Mouse (Mus musculus) midbrain, embryonic 12.5 days (tissue): ENCODE data around the gene Pex10. TPM values are rescaled to one million over a fixed set of nuclear protein-coding genes. Genes with fewer than 3 reads are reported as not detected.

Experiments
- ATAC-seq: fragments of 200-750 bp; cut with Nextera tagmentation; 2 replicates; pipeline ENCODE4 v1.8.0; 2017; ENCODE audit warnings: low read depth, moderate TSS enrichment, moderate library complexity; ENCODE audit not compliant: low FRiP score
- H3K27ac ChIP-seq: fragments of 300-500 bp; sonication (generic); replicated peaks from 2 replicates; pipeline ENCODE4 v1.5.1; 2016; ENCODE audit warnings: mild to moderate bottlenecking
- H3K27me3 ChIP-seq: fragments of 300-500 bp; sonication (generic); 2 replicates; pipeline ENCODE4 v1.6.1; 2016; ENCODE audit warnings: mild to moderate bottlenecking
- H3K36me3 ChIP-seq: fragments of 300-500 bp; sonication (generic); 2 replicates; pipeline ENCODE4 v1.6.1; 2016
- H3K4me1 ChIP-seq: fragments of 300-500 bp; sonication (generic); 2 replicates; pipeline ENCODE4 v1.6.1; 2016
- H3K4me2 ChIP-seq: fragments of 300-500 bp; sonication (generic); replicated peaks from 2 replicates; pipeline ENCODE4 v1.6.1; 2016; ENCODE audit warnings: mild to moderate bottlenecking, moderate library complexity
- H3K4me3 ChIP-seq: fragments of 300-500 bp; sonication (generic); 2 replicates; pipeline ENCODE4 v1.5.1; 2016; ENCODE audit warnings: mild to moderate bottlenecking
- H3K9ac ChIP-seq: fragments of 300-500 bp; sonication (generic); replicated peaks from 2 replicates; pipeline ENCODE4 v1.6.1; 2016; ENCODE audit warnings: mild to moderate bottlenecking, moderate library complexity
- H3K9me3 ChIP-seq: fragments of 300-500 bp; sonication (generic); 2 replicates; pipeline ENCODE4 v1.6.1; 2016; ENCODE audit warnings: mild to moderate bottlenecking
- WGBS: fragments of 180-500 bp; shearing (Covaris S2); methylation state at CpG from one replicate; pipeline ENCODE4 v1.1.7; 2016; 5-methylcytosine and 5-hydroxymethylcytosine counted together
- polyA plus RNA-seq: library from polyadenylated mRNA; unstranded; fragments of >200 nt; fragmentation: Nextera tagmentation; extraction: Ambion mirVana; gene quantifications from 2 replicates; pipeline ENCODE4 v1.2.1, GENCODE M21; 2016

The Pex10 gene
- polyA plus RNA-seq, 1 experiment from 2014 or later = 19.2 TPM

GRCm38 (mm10) chr4:155034787-155035186 lies 32.0 kb upstream of the Pex10 start:
- Histone ChIP-seq H3K4me1 (peaks cover 33% of the 10 kb centered on the region), H3K27ac (no peak overlapping the region), H3K27me3 (peaks cover 54% of the 10 kb centered on the region), H3K4me2 (no peak overlapping the region), H3K9me3 (no peaks in the 10 kb centered on the region), H3K36me3 (no peaks in the 10 kb centered on the region), H3K9ac (no peak overlapping the region), H3K4me3 (no peak overlapping the region)
- no peak for ATAC-seq
- WGBS = 59% methylated on average over 13 of the region's 13 CpGs

- Histone ChIP-seq H3K36me3 (no peaks in the 10 kb centered on the region), H3K9ac (peak overlapping the region; percentile 37; the same call in 1 of the 2 replicates), H3K27me3 (peaks cover 59% of the 10 kb centered on the region), H3K4me2 (0 out of 2 replicates have a peak overlapping the region, but pooled peaks have one; percentile 10), H3K4me3 (no peak overlapping the region), H3K27ac (peak overlapping the region; percentile 50), H3K9me3 (no peaks in the 10 kb centered on the region), H3K4me1 (peaks cover 29% of the 10 kb centered on the region)
- 10% methylated on average over 9 of the region's 9 CpGs for WGBS
- ATAC-seq = peak; percentile 27; the same call in 1 of the 2 replicates
Observed at GRCm38 (mm10) chr4:155040197-155040596, 26.6 kb upstream of the Pex10 start.

- peak overlapping the region; percentile 50 for H3K27ac ChIP-seq
- WGBS = 50% methylated on average over 6 of the region's 6 CpGs
- ATAC-seq = no peak
- H3K4me1 ChIP-seq = peaks cover 29% of the 10 kb centered on the region
- H3K9ac ChIP-seq = peak overlapping the region; percentile 37; the same call in 1 of the 2 replicates
- no peaks in the 10 kb centered on the region for H3K36me3 ChIP-seq
- H3K4me3 ChIP-seq = no peak overlapping the region
- no peaks in the 10 kb centered on the region for H3K9me3 ChIP-seq
- H3K4me2 ChIP-seq = no peak overlapping the region
- H3K27me3 ChIP-seq = peaks cover 63% of the 10 kb centered on the region
Observed at GRCm38 (mm10) chr4:155040696-155041095, 26.1 kb upstream of the Pex10 start.

- WGBS = under 1% methylated on average over 58 of the region's 65 CpGs
- peaks cover 65% of the 10 kb centered on the region for H3K27me3 ChIP-seq
- no peak; the same call in 1 of the 2 replicates for ATAC-seq
Observed at GRCm38 (mm10) chr4:155042606-155043288, 24.1 kb upstream of the Pex10 start.

GRCm38 (mm10) chr4:155043289-155043625 lies 23.6 kb upstream of the Pex10 start:
- no peak for ATAC-seq
- peak overlapping the region; percentile 50 for H3K4me3 ChIP-seq
- peaks cover 65% of the 10 kb centered on the region for H3K27me3 ChIP-seq
- H3K36me3 ChIP-seq = no peaks in the 10 kb centered on the region
- peak overlapping the region; percentile 75 for H3K4me2 ChIP-seq
- 1% methylated on average over 25 of the region's 25 CpGs for WGBS
- no peak overlapping the region for H3K27ac ChIP-seq
- H3K9me3 ChIP-seq = no peaks in the 10 kb centered on the region
- H3K9ac ChIP-seq = peak overlapping the region; percentile 54
- peaks cover 29% of the 10 kb centered on the region for H3K4me1 ChIP-seq

More at GRCm38 (mm10) chr4:155042606-155043288, 24.1 kb upstream of the Pex10 start:
- no peaks in the 10 kb centered on the region for H3K9me3 ChIP-seq
- H3K4me2 ChIP-seq = peak overlapping the region; percentile 75
- H3K36me3 ChIP-seq = no peaks in the 10 kb centered on the region
- H3K27ac ChIP-seq = no peak overlapping the region
- peak overlapping the region; percentile 50 for H3K4me3 ChIP-seq
- H3K4me1 ChIP-seq = peaks cover 29% of the 10 kb centered on the region
- H3K9ac ChIP-seq = peak overlapping the region; percentile 54

GRCm38 (mm10) chr4:155046636-155047035 lies 20.2 kb upstream of the Pex10 start:
- Histone ChIP-seq H3K4me2 (no peak overlapping the region), H3K36me3 (no peaks in the 10 kb centered on the region), H3K4me1 (peaks cover 13% of the 10 kb centered on the region), H3K9me3 (no peaks in the 10 kb centered on the region), H3K9ac (no peak overlapping the region), H3K27me3 (peaks cover 48% of the 10 kb centered on the region), H3K27ac (no peak overlapping the region), H3K4me3 (no peak overlapping the region)
- ATAC-seq = no peak
- WGBS = 87% methylated on average over 14 of the region's 14 CpGs

- H3K9me3 ChIP-seq = no peaks in the 10 kb centered on the region
- peaks cover 13% of the 10 kb centered on the region; the same call in 1 of the 2 replicates for H3K4me1 ChIP-seq
- peaks cover 13% of the 10 kb centered on the region for H3K27me3 ChIP-seq
- ATAC-seq = no peak
- H3K4me2 ChIP-seq = no peak overlapping the region
- no peaks in the 10 kb centered on the region for H3K36me3 ChIP-seq
- 86% methylated on average over 7 of the region's 7 CpGs for WGBS
- H3K9ac ChIP-seq = no peak overlapping the region
- H3K4me3 ChIP-seq = no peak overlapping the region
- H3K27ac ChIP-seq = no peak overlapping the region
Observed at GRCm38 (mm10) chr4:155050116-155050515, 16.7 kb upstream of the Pex10 start.

GRCm38 (mm10) chr4:155056724-155057123 lies 10.1 kb upstream of the Pex10 start, which contains the start of gene Plch2:
TSS of gene Plch2 (minus strand) at chr4:155056784.
- H3K9ac ChIP-seq = no peak within 1 kb of the TSS; the same call in 1 of the 2 replicates
- no peak within 1 kb of the TSS for H3K4me3 ChIP-seq
- peak; percentile 35; the same call in 1 of the 2 replicates for ATAC-seq
- H3K9me3 ChIP-seq = no peaks in the 10 kb centered on the region
- no peak within 1 kb of the TSS for H3K27ac ChIP-seq
- no peaks in the 10 kb centered on the region for H3K36me3 ChIP-seq
- WGBS = 73% methylated on average over 10 of the region's 10 CpGs
- H3K4me2 ChIP-seq = no peak within 1 kb of the TSS
- peaks cover 13% of the 10 kb centered on the region for H3K27me3 ChIP-seq
- H3K4me1 ChIP-seq = peaks cover 36% of the 10 kb centered on the region

- Histone ChIP-seq H3K4me1 (peaks cover 30% of the 10 kb centered on the region), H3K27me3 (peaks cover 13% of the 10 kb centered on the region), H3K36me3 (no peaks in the 10 kb centered on the region), H3K9me3 (no peaks in the 10 kb centered on the region), H3K9ac (no peak overlapping the region), H3K4me2 (no peak overlapping the region), H3K27ac (no peak overlapping the region), H3K4me3 (no peak overlapping the region)
- ATAC-seq = no peak
- 35% methylated on average over 10 of the region's 10 CpGs for WGBS
Observed at GRCm38 (mm10) chr4:155058325-155058724, 8.5 kb upstream of the Pex10 start.

GRCm38 (mm10) chr4:155063895-155064294 lies 2.9 kb upstream of the Pex10 start:
- no peak overlapping the region for H3K27ac ChIP-seq
- no peak overlapping the region for H3K4me2 ChIP-seq
- no peak overlapping the region for H3K4me3 ChIP-seq
- 45% methylated on average over 3 of the region's 3 CpGs for WGBS
- no peaks in the 10 kb centered on the region for H3K27me3 ChIP-seq
- no peak for ATAC-seq
- no peaks in the 10 kb centered on the region for H3K9me3 ChIP-seq
- peaks cover 25% of the 10 kb centered on the region for H3K4me1 ChIP-seq
- no peak overlapping the region for H3K9ac ChIP-seq
- peaks cover 7% of the 10 kb centered on the region for H3K36me3 ChIP-seq

GRCm38 (mm10) chr4:155064474-155064873 lies 2.3 kb upstream of the Pex10 start:
- Histone ChIP-seq H3K36me3 (peaks cover 12% of the 10 kb centered on the region), H3K4me2 (no peak overlapping the region), H3K9ac (no peak overlapping the region), H3K9me3 (no peaks in the 10 kb centered on the region), H3K4me1 (peaks cover 19% of the 10 kb centered on the region), H3K27ac (no peak overlapping the region), H3K4me3 (no peak overlapping the region), H3K27me3 (no peaks in the 10 kb centered on the region)
- ATAC-seq = no peak
- 78% methylated on average over 2 of the region's 2 CpGs for WGBS

GRCm38 (mm10) chr4:155065970-155066833 lies 614 bp upstream of the Pex10 start:
- ATAC-seq = peak; percentile 55
- H3K9ac ChIP-seq = peak overlapping the region; percentile 50; the same call in 1 of the 2 replicates
- H3K4me3 ChIP-seq = peak overlapping the region; percentile 57
- H3K27ac ChIP-seq = peak overlapping the region; percentile 77
- no peaks in the 10 kb centered on the region for H3K27me3 ChIP-seq
- WGBS = 4% methylated on average over 15 of the region's 15 CpGs
- no peaks in the 10 kb centered on the region for H3K9me3 ChIP-seq
- H3K4me1 ChIP-seq = peaks cover 17% of the 10 kb centered on the region
- peaks cover 29% of the 10 kb centered on the region for H3K36me3 ChIP-seq
- H3K4me2 ChIP-seq = peak overlapping the region; percentile 69
